Comparison of ENCODE assay signal across 13 mouse cellular contexts in the genomic region with DNA sequence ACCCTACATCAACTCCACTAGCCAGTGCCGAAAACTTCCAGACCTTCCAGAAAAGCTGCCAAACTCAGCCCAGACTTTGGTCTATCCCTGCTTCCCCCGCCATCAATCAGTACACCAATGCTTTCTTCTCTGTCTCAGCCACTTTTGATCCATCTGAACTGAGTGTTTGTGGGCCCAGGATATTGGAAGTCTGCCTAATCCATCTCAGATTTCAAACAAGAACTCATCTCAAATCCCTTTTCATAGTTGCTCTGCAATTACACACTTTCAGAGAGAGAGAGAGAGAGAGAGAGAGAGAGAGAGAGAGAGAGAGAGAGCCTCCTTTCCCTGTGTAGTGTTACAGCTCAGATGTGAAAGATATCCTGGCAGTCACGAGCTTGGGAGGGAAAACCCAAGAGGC.
"Had no signal": no experiment of that assay in that cellular context is flagged by ENCODE, and none has a peak within 500 bp of the region (broad histone marks: within the 10 kb centered on the region; RNA-seq: fewer than 3 reads in every experiment).

No protein-coding gene starts in this region.

- H3K4me2 ChIP-seq: liver, embryonic 11.5 days; liver, embryonic 15.5 days; midbrain, embryonic 11.5 days; midbrain, embryonic 15.5 days had no signal

- H3K9me3 ChIP-seq: limb, embryonic 10.5 days; liver, embryonic 15.5 days; midbrain, embryonic 15.5 days had no signal

- H3K27me3 ChIP-seq: liver, embryonic 15.5 days; midbrain, embryonic 15.5 days had no signal

- H3K4me3 ChIP-seq: limb, embryonic 10.5 days; liver, embryonic 15.5 days; megakaryocyte, embryonic 14.5 days; midbrain, embryonic 15.5 days had no signal

- ATAC-seq: midbrain, embryonic 15.5 days had no signal

- H3K27ac ChIP-seq: limb, embryonic 10.5 days; liver, embryonic 15.5 days; macrophage; midbrain, embryonic 15.5 days had no signal

- DNase-seq: kidney, adult 8-10 months; kidney, postnatal 10 days; lung, adult 2 months; lung, postnatal 10 days; thymus, adult 2 months; thymus, postnatal 25 days had no signal

- H3K9ac ChIP-seq: liver, embryonic 15.5 days; midbrain, embryonic 15.5 days had no signal

- H3K36me3 ChIP-seq: limb, embryonic 10.5 days; liver, embryonic 15.5 days; midbrain, embryonic 15.5 days had no signal
